Mouse (Mus musculus) layer of hippocampus, adult 2 months (tissue): ENCODE measurements at regions not wholly inside any gene's neighbourhood (a gene's known extent, or its start where the extent isn't known, plus 50 kb on each side); places are given as distances from the start of the nearest gene placed in this dataset.

Experiments used
- DNase-seq, 2 experiments: peaks; one replicate each; pipeline ENCODE4 v3.0.0; 2022; ENCODE audit warnings: low spot score in 2 of 2
- H3K27ac ChIP-seq: fragments of 200-600 bp; 2 replicates; pipeline ENCODE4 v1.8.1; 2022
- H3K4me3 ChIP-seq: fragments of 200-600 bp; 2 replicates; pipeline ENCODE4 v1.8.1; 2022; ENCODE audit warnings: mild to moderate bottlenecking
- CTCF ChIP-seq: fragments of 200-600 bp; conservative IDR thresholded peaks from 2 replicates; pipeline ENCODE4 v1.8.1; 2022; ENCODE audit warnings: antibody characterized with exemption, mild to moderate bottlenecking, moderate library complexity

GRCm38 (mm10) chr11:42067788-42068187 lies 67.1 kb upstream of the Gabrg2 start:
- no peak overlapping the region for H3K27ac ChIP-seq
- DNase-seq = peak; percentile 69 to 78
- H3K4me3 ChIP-seq = peak overlapping the region; percentile 36; the same call in 1 of the 2 replicates
- TF ChIP-seq CTCF = peak; percentile 89

- no peak for TF ChIP-seq CTCF
- H3K4me3 ChIP-seq = no peak overlapping the region
- DNase-seq = no peak
- H3K27ac ChIP-seq = no peak overlapping the region
Observed at GRCm38 (mm10) chr11:42051567-42051966, 50.9 kb upstream of the Gabrg2 start.
